Mouse (Mus musculus): ENCODE data around the gene Adam12. TPM values are rescaled to one million over a fixed set of nuclear protein-coding genes. Genes with fewer than 3 reads are reported as not detected.

Adam12 gene
- polyA plus RNA-seq, 1 experiment from 2014 or later: 1.0 TPM

DNA sequence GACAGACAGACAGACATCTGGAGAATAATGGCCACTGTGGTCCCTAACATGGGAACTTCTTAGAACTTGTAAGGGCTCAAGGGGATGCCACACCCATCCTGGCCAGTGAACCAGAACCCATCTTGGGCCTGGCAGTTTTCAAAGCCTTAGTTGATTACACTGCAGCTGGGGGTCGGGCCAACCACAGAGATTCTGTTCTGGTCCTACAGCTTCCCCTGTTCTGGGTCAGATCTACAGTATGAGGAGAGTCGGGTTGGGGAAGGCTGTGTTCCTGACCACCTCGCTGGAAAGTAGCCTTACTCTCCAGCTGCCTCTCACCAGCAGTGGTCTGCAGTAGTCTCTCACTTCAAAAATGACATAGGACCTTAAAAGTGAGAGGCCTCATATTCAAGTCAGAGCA lies 5.7 kb downstream of the Adam12 start:
- Histone ChIP-seq H3K4me3 (ENCODE audit: low read depth, low read length) (no peak overlapping the region), H3K4me2 (replicated peaks; ENCODE audit: low read depth) (no peak overlapping the region), H3K9me3 (ENCODE audit: control insufficient read depth) (no peaks in the 10 kb centered on the region), H3K27ac (ENCODE audit: low read depth, low read length) (no peak overlapping the region), H3K4me1 (replicated peaks; ENCODE audit: control insufficient read depth, insufficient read depth, low read length) (no peaks in the 10 kb centered on the region), H3K9ac (ENCODE audit: low read depth, low read length) (no peak overlapping the region), H3K36me3 (ENCODE audit: control insufficient read depth, insufficient read depth) (no peaks in the 10 kb centered on the region), H3K27me3 (replicated peaks; ENCODE audit: control insufficient read depth, insufficient read depth, low read length) (peaks cover 32% of the 10 kb centered on the region)
- ATAC-seq: no peak
- WGBS: 85% methylated on average over 3 of the region's 3 CpGs
- no peak for TF ChIP-seq CTCF (IDR thresholded peaks at IDR 0.05; ENCODE audit: low read depth)

DNA sequence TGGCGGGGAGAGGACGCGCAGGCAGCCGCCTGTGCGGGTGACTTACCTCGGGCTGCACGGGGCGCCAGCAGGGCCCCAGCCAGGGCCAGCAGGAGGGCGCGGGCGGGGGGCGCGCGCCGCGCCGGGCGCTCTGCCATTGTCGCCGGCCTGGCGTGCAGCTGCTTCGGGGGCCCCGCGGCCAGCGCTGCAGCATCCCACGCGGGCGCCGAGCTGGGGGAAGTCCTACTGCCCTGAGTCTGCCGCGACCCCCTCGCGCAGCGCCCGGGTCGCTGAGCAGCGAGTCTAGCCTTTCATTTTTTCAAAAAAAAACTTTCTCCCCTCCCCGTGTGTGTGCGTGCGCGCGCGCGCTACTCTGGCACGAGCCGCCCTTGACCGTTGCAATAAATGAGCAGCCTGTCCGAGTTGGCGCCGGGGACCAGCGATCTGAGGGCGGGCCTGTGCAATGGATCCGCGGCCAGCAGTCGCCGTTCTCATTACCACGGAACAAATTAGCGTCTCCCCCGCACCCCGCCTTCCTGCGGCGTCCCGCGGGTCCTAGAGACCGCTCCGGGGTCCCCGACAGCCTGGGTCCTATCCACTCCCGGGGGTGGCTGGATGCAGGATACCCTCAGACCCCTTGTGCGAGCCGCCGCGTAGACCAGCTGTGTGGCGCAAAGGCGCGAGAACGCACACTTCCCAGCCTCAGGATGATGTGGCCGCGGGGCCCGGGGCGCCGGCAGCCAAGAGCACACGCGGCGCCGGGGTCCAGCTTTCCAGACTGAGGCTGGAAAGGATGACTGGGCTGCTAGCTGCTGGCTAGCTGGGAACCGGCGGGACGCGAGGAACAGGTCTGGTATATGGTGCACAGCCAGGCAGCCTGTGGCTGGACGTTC lies 7.0 kb downstream of the Adam12 start:
- peaks cover 32% of the 10 kb centered on the region for H3K27me3 ChIP-seq (replicated peaks; ENCODE audit: control insufficient read depth, insufficient read depth, low read length)
- no peaks in the 10 kb centered on the region for H3K9me3 ChIP-seq (ENCODE audit: control insufficient read depth)
- ATAC-seq: peak; percentile 8; the same call in 1 of the 2 replicates
- peak overlapping the region; percentile 51 for H3K4me3 ChIP-seq (ENCODE audit: low read depth, low read length)
- H3K36me3 ChIP-seq (ENCODE audit: control insufficient read depth, insufficient read depth): no peaks in the 10 kb centered on the region
- TF ChIP-seq CTCF (IDR thresholded peaks at IDR 0.05; ENCODE audit: low read depth): no peak
- no peak overlapping the region; the same call in 1 of the 2 replicates for H3K27ac ChIP-seq (ENCODE audit: low read depth, low read length)
- peak overlapping the region; percentile 46; the same call in 1 of the 2 replicates for H3K9ac ChIP-seq (ENCODE audit: low read depth, low read length)
- H3K4me2 ChIP-seq (replicated peaks; ENCODE audit: low read depth): peak overlapping the region; percentile 79
- H3K4me1 ChIP-seq (replicated peaks; ENCODE audit: control insufficient read depth, insufficient read depth, low read length): no peaks in the 10 kb centered on the region
- WGBS: under 1% methylated on average over 90 of the region's 90 CpGs

DNA sequence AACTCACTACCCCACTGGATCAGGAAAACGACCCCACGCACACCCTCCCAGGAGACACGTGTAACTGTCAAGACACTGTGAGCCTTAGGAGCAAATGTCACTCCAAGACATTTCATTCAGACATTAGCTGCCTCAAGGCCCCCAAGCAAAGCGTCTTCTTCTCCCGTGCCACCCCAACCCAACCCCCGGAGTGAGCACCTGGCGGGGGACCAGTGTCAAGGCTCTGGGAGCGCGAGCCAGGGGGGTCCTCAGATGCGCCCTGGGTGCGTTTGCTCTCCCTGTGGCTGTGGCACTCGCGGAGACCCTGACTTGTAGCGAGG lies 7.6 kb downstream of the Adam12 start:
- H3K4me1 ChIP-seq (replicated peaks; ENCODE audit: control insufficient read depth, insufficient read depth, low read length): no peaks in the 10 kb centered on the region
- no peaks in the 10 kb centered on the region for H3K36me3 ChIP-seq (ENCODE audit: control insufficient read depth, insufficient read depth)
- no peak for TF ChIP-seq CTCF (IDR thresholded peaks at IDR 0.05; ENCODE audit: low read depth)
- peaks cover 32% of the 10 kb centered on the region for H3K27me3 ChIP-seq (replicated peaks; ENCODE audit: control insufficient read depth, insufficient read depth, low read length)
- peak overlapping the region; percentile 51 for H3K4me3 ChIP-seq (ENCODE audit: low read depth, low read length)
- H3K9ac ChIP-seq (ENCODE audit: low read depth, low read length): peak overlapping the region; percentile 46; the same call in 1 of the 2 replicates
- H3K4me2 ChIP-seq (replicated peaks; ENCODE audit: low read depth): peak overlapping the region; percentile 79
- WGBS: 0% methylated on average over 14 of the region's 14 CpGs
- no peaks in the 10 kb centered on the region for H3K9me3 ChIP-seq (ENCODE audit: control insufficient read depth)
- no peak overlapping the region for H3K27ac ChIP-seq (ENCODE audit: low read depth, low read length)
- ATAC-seq: no peak

DNA sequence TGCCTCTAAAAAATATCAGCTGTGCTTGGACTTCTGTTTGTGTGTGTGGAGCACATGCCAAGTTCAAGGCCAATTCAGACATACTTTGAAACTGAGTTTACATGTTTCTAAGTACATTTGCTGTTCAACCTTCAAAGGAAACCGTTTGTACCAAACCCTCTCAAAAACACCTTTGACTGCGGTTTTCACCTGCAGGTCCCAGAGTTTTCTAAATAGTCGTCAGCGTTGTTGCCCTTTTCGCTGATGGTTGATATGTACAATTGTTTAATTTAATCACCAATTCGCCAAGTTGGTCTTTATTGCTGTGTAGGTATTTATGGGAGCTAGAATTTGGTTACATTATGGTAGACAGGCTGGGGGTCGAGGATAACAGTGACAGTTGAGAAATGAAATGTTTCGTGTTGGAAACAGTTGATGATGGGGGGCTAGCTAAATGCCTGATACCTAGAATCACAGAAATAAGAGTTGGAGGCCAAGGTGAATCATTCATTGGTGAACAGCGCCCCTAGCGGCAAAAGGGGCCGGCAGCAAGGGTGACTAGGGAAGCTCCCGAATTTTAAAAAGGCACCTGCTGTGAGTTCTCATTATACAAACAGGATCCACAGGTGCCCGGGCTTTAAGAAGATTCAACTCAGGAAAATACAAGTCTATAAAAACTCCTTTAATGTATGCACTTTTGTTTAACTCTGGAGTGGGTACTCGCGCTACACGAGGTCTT lies 8.3 kb downstream of the Adam12 start:
- Histone ChIP-seq H3K9me3 (ENCODE audit: control insufficient read depth) (no peaks in the 10 kb centered on the region), H3K27me3 (replicated peaks; ENCODE audit: control insufficient read depth, insufficient read depth, low read length) (peaks cover 32% of the 10 kb centered on the region), H3K36me3 (ENCODE audit: control insufficient read depth, insufficient read depth) (no peaks in the 10 kb centered on the region), H3K9ac (ENCODE audit: low read depth, low read length) (no peak overlapping the region), H3K27ac (ENCODE audit: low read depth, low read length) (no peak overlapping the region), H3K4me1 (replicated peaks; ENCODE audit: control insufficient read depth, insufficient read depth, low read length) (no peaks in the 10 kb centered on the region), H3K4me2 (replicated peaks; ENCODE audit: low read depth) (peak overlapping the region; percentile 79), H3K4me3 (ENCODE audit: low read depth, low read length) (peak overlapping the region; percentile 51)
- peak; percentile 80 for TF ChIP-seq CTCF (IDR thresholded peaks at IDR 0.05; ENCODE audit: low read depth)
- WGBS: 21% methylated on average over 16 of the region's 16 CpGs
- ATAC-seq: no peak

DNA sequence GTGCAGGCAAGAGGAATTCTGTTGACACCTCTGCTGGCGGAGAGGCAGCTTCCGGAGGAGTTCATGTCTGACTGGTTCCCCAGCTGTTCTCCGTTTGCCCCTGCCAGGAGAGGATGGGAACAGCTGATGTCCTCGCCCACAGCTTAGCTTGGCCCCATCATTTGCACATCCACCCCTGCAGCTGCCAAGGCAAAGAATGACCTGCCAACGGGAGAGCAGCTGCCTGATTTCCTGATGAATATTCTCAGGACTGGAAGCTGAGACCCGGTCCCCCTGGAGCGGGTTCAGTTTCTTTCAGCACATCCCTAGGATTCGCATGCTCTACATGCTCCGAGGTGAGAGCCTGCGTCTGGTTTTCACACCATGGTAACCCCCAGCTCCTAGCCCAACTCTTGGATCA lies 24.0 kb downstream of the Adam12 start:
- Histone ChIP-seq H3K9me3 (ENCODE audit: control insufficient read depth) (no peaks in the 10 kb centered on the region), H3K4me1 (replicated peaks; ENCODE audit: control insufficient read depth, insufficient read depth, low read length) (no peaks in the 10 kb centered on the region), H3K27me3 (replicated peaks; ENCODE audit: control insufficient read depth, insufficient read depth, low read length) (no peaks in the 10 kb centered on the region), H3K27ac (ENCODE audit: low read depth, low read length) (no peak overlapping the region), H3K4me2 (replicated peaks; ENCODE audit: low read depth) (no peak overlapping the region), H3K4me3 (ENCODE audit: low read depth, low read length) (no peak overlapping the region), H3K36me3 (ENCODE audit: control insufficient read depth, insufficient read depth) (no peaks in the 10 kb centered on the region), H3K9ac (ENCODE audit: low read depth, low read length) (no peak overlapping the region)
- ATAC-seq: no peak
- TF ChIP-seq CTCF (IDR thresholded peaks at IDR 0.05; ENCODE audit: low read depth): no peak
- WGBS: 63% methylated on average over 10 of the region's 10 CpGs

DNA sequence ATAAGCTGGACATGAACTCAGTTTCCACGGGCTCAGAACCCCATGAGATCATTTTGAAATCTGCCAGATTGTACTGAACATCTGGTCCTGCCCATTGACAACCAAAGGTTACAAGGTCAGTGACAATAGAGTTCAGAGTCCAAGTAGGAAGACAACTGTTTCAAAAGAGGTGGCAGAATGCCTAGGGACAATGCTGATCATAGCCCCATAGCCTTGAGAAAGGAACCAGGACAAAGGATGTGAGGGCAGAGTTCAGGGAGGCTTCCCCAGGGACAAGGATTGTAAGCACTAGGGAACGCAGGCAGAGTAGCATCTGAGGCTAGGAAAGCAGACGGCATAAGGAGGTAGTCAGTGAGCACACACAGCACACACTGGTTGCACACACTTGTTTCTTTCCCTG lies 38.9 kb downstream of the Adam12 start:
- H3K9ac ChIP-seq (ENCODE audit: low read depth, low read length): no peak overlapping the region
- no peaks in the 10 kb centered on the region for H3K4me1 ChIP-seq (replicated peaks; ENCODE audit: control insufficient read depth, insufficient read depth, low read length)
- H3K27ac ChIP-seq (ENCODE audit: low read depth, low read length): no peak overlapping the region
- no peak overlapping the region for H3K4me3 ChIP-seq (ENCODE audit: low read depth, low read length)
- ATAC-seq: no peak
- 77% methylated on average over 3 of the region's 3 CpGs for WGBS
- no peak for TF ChIP-seq CTCF (IDR thresholded peaks at IDR 0.05; ENCODE audit: low read depth)
- H3K27me3 ChIP-seq (replicated peaks; ENCODE audit: control insufficient read depth, insufficient read depth, low read length): no peaks in the 10 kb centered on the region
- H3K9me3 ChIP-seq (ENCODE audit: control insufficient read depth): no peaks in the 10 kb centered on the region
- H3K4me2 ChIP-seq (replicated peaks; ENCODE audit: low read depth): no peak overlapping the region
- H3K36me3 ChIP-seq (ENCODE audit: control insufficient read depth, insufficient read depth): no peaks in the 10 kb centered on the region
